Mouse (Mus musculus) gonadal fat pad, adult 2 months (tissue): ENCODE results near the gene BC016579. TPM values are rescaled to one million over a fixed set of nuclear protein-coding genes. Genes with fewer than 3 reads are reported as not detected.

Experiments
- DNase-seq: peaks from one replicate; pipeline ENCODE4 v3.0.0-alpha.2; 2012; ENCODE audit warnings: low read depth
- polyA plus RNA-seq: library from polyadenylated mRNA; depleted of rRNA; stranded (reverse); fragments of >200 nt; gene quantifications from 2 replicates; pipeline ENCODE4 v1.2.3, GENCODE M21; 2012

Gene BC016579
- polyA plus RNA-seq, 1 experiment: 0.39 TPM

- DNase-seq: no peak
These were observed 9.9 kb downstream of the BC016579 start for GRCm38 (mm10) chr16:45643944-45644343.

GRCm38 (mm10) chr16:45641301-45641700 is 12.6 kb downstream of the BC016579 start:
- DNase-seq: no peak

GRCm38 (mm10) chr16:45640070-45640762 is 13.7 kb downstream of the BC016579 start:
- no peak for DNase-seq

- no peak for DNase-seq
These were observed 18.0 kb downstream of the BC016579 start for GRCm38 (mm10) chr16:45635826-45636225.

GRCm38 (mm10) chr16:45632420-45632819 is 21.4 kb downstream of the BC016579 start:
- DNase-seq: no peak

GRCm38 (mm10) chr16:45630347-45630960 is 23.4 kb downstream of the BC016579 start:
- no peak for DNase-seq

- no peak for DNase-seq
These were observed 24.3 kb downstream of the BC016579 start for GRCm38 (mm10) chr16:45629497-45630105.

- no peak for DNase-seq
These were observed 28.5 kb downstream of the BC016579 start for GRCm38 (mm10) chr16:45625342-45625741.

GRCm38 (mm10) chr16:45624791-45625190 is 29.1 kb downstream of the BC016579 start:
- DNase-seq: no peak

GRCm38 (mm10) chr16:45623230-45623629 is 30.6 kb downstream of the BC016579 start:
- DNase-seq: no peak

- no peak for DNase-seq
These were observed 34.0 kb downstream of the BC016579 start for GRCm38 (mm10) chr16:45619751-45620375.

GRCm38 (mm10) chr16:45615944-45616343 is 37.9 kb downstream of the BC016579 start:
- DNase-seq: no peak

GRCm38 (mm10) chr16:45613247-45613646 is 40.6 kb downstream of the BC016579 start:
- no peak for DNase-seq

GRCm38 (mm10) chr16:45610267-45610666 is 43.6 kb downstream of the BC016579 start, which contains the start of gene Gcsam:
Gcsam (plus strand) TSS chr16:45610380.
- DNase-seq: no peak

- DNase-seq: no peak
These were observed 44.6 kb downstream of the BC016579 start for GRCm38 (mm10) chr16:45609300-45609699.

- DNase-seq: no peak
These were observed 45.4 kb downstream of the BC016579 start for GRCm38 (mm10) chr16:45608481-45608954.

- no peak for DNase-seq
These were observed 58.4 kb downstream of the BC016579 start for GRCm38 (mm10) chr16:45595494-45595893.

GRCm38 (mm10) chr16:45593656-45594055 is 60.2 kb downstream of the BC016579 start:
- DNase-seq: no peak

GRCm38 (mm10) chr16:45582512-45582911 is 71.4 kb downstream of the BC016579 start:
- DNase-seq: no peak

GRCm38 (mm10) chr16:45579883-45580282 is 74.0 kb downstream of the BC016579 start:
- DNase-seq: no peak
